Mouse (Mus musculus) G1E (cell line): ENCODE results near the gene Klhl29.

Source experiments
- CTCF ChIP-seq: IDR thresholded peaks from 2 replicates; pipeline ENCODE4 v1.5.1; 2012; ENCODE audit warnings: low read depth, low read length, inconsistent platforms, mixed read lengths
- GATA1 ChIP-seq: IDR thresholded peaks from 2 replicates; pipeline ENCODE4 v1.6.1; 2012; ENCODE audit warnings: borderline replicate concordance, low read length, inconsistent platforms, mixed read lengths
- GATA2 ChIP-seq: IDR thresholded peaks from 2 replicates; pipeline ENCODE4 v1.6.1; 2012; ENCODE audit warnings: low read depth, low read length, inconsistent platforms, borderline replicate concordance
- TAL1 ChIP-seq: conservative IDR thresholded peaks from 2 replicates; pipeline ENCODE4 v1.6.1; 2012; ENCODE audit warnings: low read depth, low read length, inconsistent platforms, mixed read lengths

DNA sequence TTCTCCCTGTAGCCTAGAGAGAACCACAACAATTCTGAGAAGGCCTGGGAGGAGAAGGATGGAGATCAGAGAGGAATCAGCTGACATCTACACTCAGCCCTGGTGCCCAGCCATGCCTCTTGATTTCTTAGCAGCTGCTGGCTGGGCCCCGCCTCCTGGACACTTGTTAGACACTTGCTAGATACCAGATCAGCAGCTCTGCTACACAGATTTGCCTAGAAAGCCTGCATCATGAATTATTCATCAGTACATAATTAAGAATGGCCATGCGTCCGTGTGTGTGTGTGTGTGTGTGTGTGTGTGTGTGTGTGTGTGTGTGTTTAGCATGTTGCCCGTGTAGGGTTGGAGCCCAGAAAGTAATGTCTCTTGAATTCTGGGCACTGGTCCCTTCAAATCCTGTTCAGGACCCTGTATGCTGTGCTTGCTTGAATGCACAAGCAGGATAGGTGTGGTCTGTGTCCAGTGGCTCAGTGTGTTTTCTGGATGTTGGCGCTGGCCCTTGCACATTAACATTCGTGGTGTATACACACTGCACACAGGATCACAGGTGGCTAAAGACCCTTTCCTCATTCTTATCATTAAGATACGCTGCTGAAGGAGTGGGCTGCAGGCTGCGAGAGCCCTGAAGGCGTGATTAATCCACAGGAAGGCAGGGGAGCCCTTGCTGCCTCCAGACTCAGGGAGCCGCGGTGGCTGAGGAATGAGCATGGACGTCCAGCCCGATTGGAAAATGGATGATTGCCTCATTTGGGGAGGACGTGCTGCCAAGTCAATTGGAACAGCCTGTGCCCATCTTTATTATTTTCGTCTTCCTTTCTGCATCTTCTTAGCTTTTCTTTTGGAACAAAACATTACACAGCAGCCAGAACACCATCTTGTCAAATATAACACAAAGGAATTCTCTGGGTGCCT lies 159.4 kb downstream of the Klhl29 start:
- TF ChIP-seq CTCF: no peak
- no peak for TF ChIP-seq GATA1
- no peak for TF ChIP-seq GATA2
- TF ChIP-seq TAL1: no peak
